Mouse (Mus musculus): Measurements from ENCODE around the gene Pdlim7. TPM values are rescaled to one million over a fixed set of nuclear protein-coding genes. Genes with fewer than 3 reads are reported as not detected.

Gene Pdlim7
- polyA plus RNA-seq, 1 experiment from 2014 or later, result 161 TPM

- no peak for ATAC-seq
- peaks cover 56% of the 10 kb centered on the region for H3K36me3 ChIP-seq (ENCODE audit: control insufficient read depth, insufficient read depth, low read length)
- WGBS, result 88% methylated on average over 5 of the region's 5 CpGs
- H3K9ac ChIP-seq (ENCODE audit: low read depth, low read length), result no peak overlapping the region
- H3K27ac ChIP-seq (ENCODE audit: low read depth, low read length), result no peak overlapping the region
- H3K27me3 ChIP-seq (replicated peaks; ENCODE audit: control insufficient read depth, insufficient read depth, low read length), result no peaks in the 10 kb centered on the region
- peaks cover 45% of the 10 kb centered on the region for H3K4me1 ChIP-seq (ENCODE audit: control insufficient read depth, insufficient read depth, low read depth, low read length)
- H3K4me2 ChIP-seq (ENCODE audit: low read length), result no peak overlapping the region
- H3K4me3 ChIP-seq (ENCODE audit: low read length), result no peak overlapping the region
- no peaks in the 10 kb centered on the region for H3K9me3 ChIP-seq (ENCODE audit: control insufficient read depth, low read length)
Observed at GRCm38 (mm10) chr13:55475750-55476149, 37.7 kb downstream of the Pdlim7 start.

- H3K4me3 ChIP-seq (ENCODE audit: low read length), result no peak overlapping the region
- H3K4me1 ChIP-seq (ENCODE audit: control insufficient read depth, insufficient read depth, low read depth, low read length), result peaks cover 55% of the 10 kb centered on the region
- H3K27ac ChIP-seq (ENCODE audit: low read depth, low read length), result peak overlapping the region; percentile 58
- ATAC-seq, result no peak; the same call in 1 of the 2 replicates
- H3K9me3 ChIP-seq (ENCODE audit: control insufficient read depth, low read length), result no peaks in the 10 kb centered on the region
- peaks cover 45% of the 10 kb centered on the region for H3K36me3 ChIP-seq (ENCODE audit: control insufficient read depth, insufficient read depth, low read length)
- WGBS, result 17% methylated on average over 5 of the region's 5 CpGs
- no peaks in the 10 kb centered on the region for H3K27me3 ChIP-seq (replicated peaks; ENCODE audit: control insufficient read depth, insufficient read depth, low read length)
- H3K9ac ChIP-seq (ENCODE audit: low read depth, low read length), result 0 out of 2 replicates have a peak overlapping the region, but pooled peaks have one; percentile 32
- no peak overlapping the region for H3K4me2 ChIP-seq (ENCODE audit: low read length)
Observed at GRCm38 (mm10) chr13:55474621-55475069, 38.8 kb downstream of the Pdlim7 start.

- H3K36me3 ChIP-seq (ENCODE audit: control insufficient read depth, insufficient read depth, low read length), result peaks cover 38% of the 10 kb centered on the region
- H3K4me1 ChIP-seq (ENCODE audit: control insufficient read depth, insufficient read depth, low read depth, low read length), result peaks cover 62% of the 10 kb centered on the region
- H3K9ac ChIP-seq (ENCODE audit: low read depth, low read length), result peak overlapping the region; percentile 47; the same call in 1 of the 2 replicates
- H3K27me3 ChIP-seq (replicated peaks; ENCODE audit: control insufficient read depth, insufficient read depth, low read length), result no peaks in the 10 kb centered on the region
- H3K27ac ChIP-seq (ENCODE audit: low read depth, low read length), result peak overlapping the region; percentile 60; the same call in 1 of the 2 replicates
- H3K4me2 ChIP-seq (ENCODE audit: low read length), result no peak overlapping the region
- ATAC-seq, result no peak
- 39% methylated on average over 10 of the region's 11 CpGs for WGBS
- no peak overlapping the region for H3K4me3 ChIP-seq (ENCODE audit: low read length)
- no peaks in the 10 kb centered on the region for H3K9me3 ChIP-seq (ENCODE audit: control insufficient read depth, low read length)
Observed at GRCm38 (mm10) chr13:55473961-55474360, 39.5 kb downstream of the Pdlim7 start.

GRCm38 (mm10) chr13:55473076-55473831 is 40.2 kb downstream of the Pdlim7 start:
- Histone ChIP-seq H3K4me2 (ENCODE audit: low read length) (peak overlapping the region; percentile 99), H3K27me3 (replicated peaks; ENCODE audit: control insufficient read depth, insufficient read depth, low read length) (no peaks in the 10 kb centered on the region), H3K36me3 (ENCODE audit: control insufficient read depth, insufficient read depth, low read length) (peaks cover 36% of the 10 kb centered on the region), H3K9ac (ENCODE audit: low read depth, low read length) (peak overlapping the region; percentile 82), H3K9me3 (ENCODE audit: control insufficient read depth, low read length) (no peaks in the 10 kb centered on the region), H3K27ac (ENCODE audit: low read depth, low read length) (peak overlapping the region; percentile 84), H3K4me3 (ENCODE audit: low read length) (peak overlapping the region; percentile 57), H3K4me1 (ENCODE audit: control insufficient read depth, insufficient read depth, low read depth, low read length) (peaks cover 66% of the 10 kb centered on the region)
- 18% methylated on average over 18 of the region's 18 CpGs for WGBS
- ATAC-seq, result no peak

GRCm38 (mm10) chr13:55472132-55473022 is 41.1 kb downstream of the Pdlim7 start:
- WGBS, result under 1% methylated on average over 69 of the region's 103 CpGs
- peak overlapping the region; percentile 82 for H3K9ac ChIP-seq (ENCODE audit: low read depth, low read length)
- peak overlapping the region; percentile 57 for H3K4me3 ChIP-seq (ENCODE audit: low read length)
- H3K36me3 ChIP-seq (ENCODE audit: control insufficient read depth, insufficient read depth, low read length), result peaks cover 30% of the 10 kb centered on the region
- peak overlapping the region; percentile 99 for H3K4me2 ChIP-seq (ENCODE audit: low read length)
- H3K9me3 ChIP-seq (ENCODE audit: control insufficient read depth, low read length), result no peaks in the 10 kb centered on the region
- peak overlapping the region; percentile 84 for H3K27ac ChIP-seq (ENCODE audit: low read depth, low read length)
- peaks cover 75% of the 10 kb centered on the region for H3K4me1 ChIP-seq (ENCODE audit: control insufficient read depth, insufficient read depth, low read depth, low read length)
- no peaks in the 10 kb centered on the region for H3K27me3 ChIP-seq (replicated peaks; ENCODE audit: control insufficient read depth, insufficient read depth, low read length)
- peak; percentile 43 for ATAC-seq

- H3K9me3 ChIP-seq (ENCODE audit: control insufficient read depth, low read length), result no peaks in the 10 kb centered on the region
- peak overlapping the region; percentile 82 for H3K9ac ChIP-seq (ENCODE audit: low read depth, low read length)
- H3K4me2 ChIP-seq (ENCODE audit: low read length), result peak overlapping the region; percentile 99
- ATAC-seq, result peak; percentile 18
- H3K4me1 ChIP-seq (ENCODE audit: control insufficient read depth, insufficient read depth, low read depth, low read length), result peaks cover 81% of the 10 kb centered on the region
- H3K4me3 ChIP-seq (ENCODE audit: low read length), result peak overlapping the region; percentile 57
- H3K36me3 ChIP-seq (ENCODE audit: control insufficient read depth, insufficient read depth, low read length), result peaks cover 24% of the 10 kb centered on the region
- 0% methylated on average over 15 of the region's 31 CpGs for WGBS
- H3K27me3 ChIP-seq (replicated peaks; ENCODE audit: control insufficient read depth, insufficient read depth, low read length), result no peaks in the 10 kb centered on the region
- peak overlapping the region; percentile 84 for H3K27ac ChIP-seq (ENCODE audit: low read depth, low read length)
Observed at GRCm38 (mm10) chr13:55471819-55472131, 41.7 kb downstream of the Pdlim7 start.

- Histone ChIP-seq H3K36me3 (ENCODE audit: control insufficient read depth, insufficient read depth, low read length) (peaks cover 21% of the 10 kb centered on the region), H3K4me2 (ENCODE audit: low read length) (peak overlapping the region; percentile 99), H3K4me1 (ENCODE audit: control insufficient read depth, insufficient read depth, low read depth, low read length) (peaks cover 86% of the 10 kb centered on the region), H3K4me3 (ENCODE audit: low read length) (peak overlapping the region; percentile 57), H3K9me3 (ENCODE audit: control insufficient read depth, low read length) (no peaks in the 10 kb centered on the region), H3K9ac (ENCODE audit: low read depth, low read length) (peak overlapping the region; percentile 82), H3K27me3 (replicated peaks; ENCODE audit: control insufficient read depth, insufficient read depth, low read length) (no peaks in the 10 kb centered on the region), H3K27ac (ENCODE audit: low read depth, low read length) (peak overlapping the region; percentile 84)
- peak; percentile 63 for ATAC-seq
- 2% methylated on average over 41 of the region's 54 CpGs for WGBS
Observed at GRCm38 (mm10) chr13:55471156-55471818, 42.2 kb downstream of the Pdlim7 start.

GRCm38 (mm10) chr13:55470372-55470771 is 43.1 kb downstream of the Pdlim7 start:
- Histone ChIP-seq H3K4me3 (ENCODE audit: low read length) (no peak overlapping the region), H3K36me3 (ENCODE audit: control insufficient read depth, insufficient read depth, low read length) (peaks cover 12% of the 10 kb centered on the region), H3K27ac (ENCODE audit: low read depth, low read length) (peak overlapping the region; percentile 84), H3K27me3 (replicated peaks; ENCODE audit: control insufficient read depth, insufficient read depth, low read length) (no peaks in the 10 kb centered on the region), H3K4me2 (ENCODE audit: low read length) (peak overlapping the region; percentile 99), H3K9me3 (ENCODE audit: control insufficient read depth, low read length) (no peaks in the 10 kb centered on the region), H3K9ac (ENCODE audit: low read depth, low read length) (peak overlapping the region; percentile 82), H3K4me1 (ENCODE audit: control insufficient read depth, insufficient read depth, low read depth, low read length) (peaks cover 91% of the 10 kb centered on the region)
- 29% methylated on average over 9 of the region's 9 CpGs for WGBS
- ATAC-seq, result peak; percentile 32; the same call in 1 of the 2 replicates

Data from hindbrain, embryonic 16.5 days (tissue).